Mouse (Mus musculus): Measurements from ENCODE around the gene Cacna2d1. TPM values are rescaled to one million over a fixed set of nuclear protein-coding genes. Genes with fewer than 3 reads are reported as not detected.

Cacna2d1 gene
- polyA plus RNA-seq, 1 experiment from 2014 or later, result 13.3 TPM

DNA sequence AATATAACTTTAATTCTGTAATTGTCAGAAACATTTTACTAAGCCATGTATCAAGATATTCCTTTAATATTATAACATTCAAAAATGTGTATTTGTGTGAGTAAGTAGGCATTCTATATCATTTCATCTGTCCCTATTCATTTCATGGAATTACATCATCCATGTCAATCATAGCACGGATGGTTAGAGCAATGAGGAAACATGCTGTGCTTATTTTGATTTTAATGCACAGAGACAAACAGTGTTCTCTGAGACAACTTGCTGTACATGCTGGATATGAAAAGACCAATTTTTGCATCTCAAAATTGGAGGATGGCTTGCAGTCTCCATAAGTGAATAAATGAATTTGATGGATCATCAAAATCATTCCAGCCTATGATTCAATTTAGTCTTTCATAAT, 232.4 kb downstream of the Cacna2d1 start:
- no peak overlapping the region for H3K9ac ChIP-seq (replicated peaks; ENCODE audit: low read length)
- no peaks in the 10 kb centered on the region for H3K4me1 ChIP-seq (ENCODE audit: insufficient read depth, low read length)
- H3K36me3 ChIP-seq (ENCODE audit: insufficient read depth, low read length), result no peaks in the 10 kb centered on the region; the same call in 1 of the 2 replicates
- WGBS, result 84% methylated on average over 1 of the region's 1 CpGs
- H3K4me3 ChIP-seq (ENCODE audit: low read length), result no peak overlapping the region
- no peaks in the 10 kb centered on the region for H3K9me3 ChIP-seq (ENCODE audit: low read length)
- no peak overlapping the region for H3K27ac ChIP-seq (ENCODE audit: low read length)
- ATAC-seq (ENCODE audit: low FRiP score, low TSS enrichment), result no peak
- H3K27me3 ChIP-seq (ENCODE audit: insufficient read depth, low read length), result no peaks in the 10 kb centered on the region
- no peak overlapping the region for H3K4me2 ChIP-seq (replicated peaks; ENCODE audit: low read depth, low read length)

DNA sequence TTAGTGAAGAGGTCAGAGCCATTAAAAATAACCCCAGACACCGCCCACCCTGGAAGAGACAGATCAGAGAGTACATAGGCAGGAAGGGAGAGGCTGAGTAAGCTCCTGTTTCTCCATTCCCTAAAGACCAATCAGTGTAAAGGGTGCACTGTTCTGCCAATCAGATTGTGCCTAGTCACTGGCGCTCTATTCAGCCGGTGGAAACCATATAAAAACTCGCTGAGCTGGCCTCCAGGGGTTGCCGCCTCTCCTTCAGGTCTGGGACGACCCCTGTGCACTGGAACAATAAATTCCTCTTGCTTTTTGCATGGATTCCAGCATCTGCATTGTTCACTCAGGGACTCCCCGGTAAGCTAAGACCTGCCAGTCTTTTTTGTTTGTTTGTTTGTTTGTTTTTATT, 246.6 kb downstream of the Cacna2d1 start:
- H3K4me1 ChIP-seq (ENCODE audit: insufficient read depth, low read length), result no peaks in the 10 kb centered on the region

DNA sequence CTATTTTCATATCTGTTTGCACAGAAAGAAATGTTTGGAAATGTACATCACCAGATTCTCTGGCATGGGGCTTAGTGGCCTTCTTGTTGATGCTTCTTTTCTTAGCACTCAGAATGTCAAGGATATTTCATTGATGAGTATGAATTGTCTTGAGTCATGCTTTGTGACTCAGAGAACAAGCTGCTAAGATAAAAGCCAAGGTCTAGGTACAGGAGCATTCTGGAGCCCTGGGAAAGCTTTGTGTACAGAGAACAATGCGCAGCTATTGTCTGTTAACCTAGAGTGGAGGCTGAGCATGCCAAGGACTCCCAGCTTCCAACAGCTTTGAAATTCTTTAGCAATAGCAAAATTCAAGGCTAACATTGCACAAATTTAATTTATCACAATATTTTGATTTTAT, 249.6 kb downstream of the Cacna2d1 start:
- ATAC-seq (ENCODE audit: low FRiP score, low TSS enrichment), result no peak
- Histone ChIP-seq H3K4me2 (replicated peaks; ENCODE audit: low read depth, low read length) (no peak overlapping the region), H3K4me3 (ENCODE audit: low read length) (no peak overlapping the region), H3K9ac (replicated peaks; ENCODE audit: low read length) (no peak overlapping the region), H3K9me3 (ENCODE audit: low read length) (0 out of 2 replicates have a peak, but pooled peaks cover 3% of the 10 kb centered on the region), H3K4me1 (ENCODE audit: insufficient read depth, low read length) (no peaks in the 10 kb centered on the region), H3K36me3 (ENCODE audit: insufficient read depth, low read length) (no peaks in the 10 kb centered on the region), H3K27me3 (ENCODE audit: insufficient read depth, low read length) (no peaks in the 10 kb centered on the region), H3K27ac (ENCODE audit: low read length) (no peak overlapping the region)
- 92% methylated on average over 1 of the region's 1 CpGs for WGBS

More for the DNA sequence above, 246.6 kb downstream of the Cacna2d1 start:
- ATAC-seq (ENCODE audit: low FRiP score, low TSS enrichment), result no peak
- Histone ChIP-seq H3K4me3 (ENCODE audit: low read length) (no peak overlapping the region), H3K4me2 (replicated peaks; ENCODE audit: low read depth, low read length) (no peak overlapping the region), H3K27me3 (ENCODE audit: insufficient read depth, low read length) (no peaks in the 10 kb centered on the region), H3K9me3 (ENCODE audit: low read length) (0 out of 2 replicates have a peak, but pooled peaks cover 3% of the 10 kb centered on the region), H3K9ac (replicated peaks; ENCODE audit: low read length) (no peak overlapping the region), H3K27ac (ENCODE audit: low read length) (no peak overlapping the region), H3K36me3 (ENCODE audit: insufficient read depth, low read length) (no peaks in the 10 kb centered on the region)
- 75% methylated on average over 7 of the region's 7 CpGs for WGBS

DNA sequence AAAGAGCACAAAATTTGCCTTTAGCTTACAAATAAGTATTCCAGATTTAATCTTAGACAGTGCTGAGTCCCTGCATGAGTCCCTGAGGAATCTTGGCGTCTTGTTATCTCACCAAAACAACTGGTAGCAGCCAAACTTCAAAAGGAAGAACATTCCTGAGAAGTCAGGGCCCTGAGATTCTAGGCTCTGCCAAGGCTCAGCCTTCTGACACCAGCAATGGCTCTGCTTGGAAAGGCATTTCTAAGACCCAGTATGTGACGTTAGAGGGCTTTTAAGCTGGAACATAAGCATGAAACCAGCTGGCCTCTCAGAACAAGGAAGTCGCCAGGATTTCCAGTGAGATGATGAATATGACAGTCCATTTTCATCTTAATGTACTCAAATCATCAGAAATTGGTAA, 253.4 kb downstream of the Cacna2d1 start:
- no peaks in the 10 kb centered on the region for H3K27me3 ChIP-seq (ENCODE audit: insufficient read depth, low read length)
- 47% methylated on average over 3 of the region's 3 CpGs for WGBS
- no peak overlapping the region for H3K4me3 ChIP-seq (ENCODE audit: low read length)

DNA sequence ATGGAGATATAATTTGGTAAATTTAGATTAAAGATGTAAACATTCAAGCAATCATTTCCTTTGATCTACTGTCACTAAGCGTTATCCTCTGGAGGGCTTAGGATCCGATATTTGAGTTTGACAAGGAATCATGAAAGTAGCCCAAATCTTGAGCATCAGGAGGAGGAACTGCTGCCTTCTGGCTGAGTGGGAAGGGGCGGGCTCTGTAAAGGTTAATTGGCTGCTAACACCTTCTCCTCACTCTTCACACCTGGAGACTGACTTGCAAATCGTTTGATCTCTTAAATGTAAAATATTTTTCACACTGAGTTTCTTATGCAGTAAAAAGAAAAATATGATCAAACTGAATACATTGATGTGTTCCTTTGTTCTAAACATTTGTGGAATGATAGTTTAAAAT, 255.4 kb downstream of the Cacna2d1 start:
- ATAC-seq (ENCODE audit: low FRiP score, low TSS enrichment), result no peak
- Histone ChIP-seq H3K36me3 (ENCODE audit: insufficient read depth, low read length) (no peaks in the 10 kb centered on the region), H3K4me1 (ENCODE audit: insufficient read depth, low read length) (no peaks in the 10 kb centered on the region), H3K9ac (replicated peaks; ENCODE audit: low read length) (no peak overlapping the region), H3K9me3 (ENCODE audit: low read length) (no peaks in the 10 kb centered on the region), H3K4me3 (ENCODE audit: low read length) (no peak overlapping the region), H3K27me3 (ENCODE audit: insufficient read depth, low read length) (no peaks in the 10 kb centered on the region), H3K4me2 (replicated peaks; ENCODE audit: low read depth, low read length) (no peak overlapping the region), H3K27ac (ENCODE audit: low read length) (no peak overlapping the region)
- WGBS, result 44% methylated on average over 4 of the region's 4 CpGs

More for the DNA sequence above, 253.4 kb downstream of the Cacna2d1 start:
- Histone ChIP-seq H3K27ac (ENCODE audit: low read length) (no peak overlapping the region), H3K4me2 (replicated peaks; ENCODE audit: low read depth, low read length) (no peak overlapping the region), H3K9me3 (ENCODE audit: low read length) (no peaks in the 10 kb centered on the region), H3K36me3 (ENCODE audit: insufficient read depth, low read length) (no peaks in the 10 kb centered on the region), H3K4me1 (ENCODE audit: insufficient read depth, low read length) (no peaks in the 10 kb centered on the region), H3K9ac (replicated peaks; ENCODE audit: low read length) (no peak overlapping the region)
- no peak for ATAC-seq (ENCODE audit: low FRiP score, low TSS enrichment)

- H3K9me3 ChIP-seq (ENCODE audit: low read length), result no peaks in the 10 kb centered on the region
- no peak for ATAC-seq (ENCODE audit: low FRiP score, low TSS enrichment)
- no peak overlapping the region for H3K4me2 ChIP-seq (replicated peaks; ENCODE audit: low read depth, low read length)
- WGBS, result 96% methylated on average over 3 of the region's 3 CpGs
- H3K4me3 ChIP-seq (ENCODE audit: low read length), result no peak overlapping the region
- H3K36me3 ChIP-seq (ENCODE audit: insufficient read depth, low read length), result 0 out of 2 replicates have a peak, but pooled peaks cover under 1% of the 10 kb centered on the region
- H3K4me1 ChIP-seq (ENCODE audit: insufficient read depth, low read length), result no peaks in the 10 kb centered on the region
- H3K9ac ChIP-seq (replicated peaks; ENCODE audit: low read length), result no peak overlapping the region
- H3K27me3 ChIP-seq (ENCODE audit: insufficient read depth, low read length), result no peaks in the 10 kb centered on the region
- H3K27ac ChIP-seq (ENCODE audit: low read length), result no peak overlapping the region
Measured at GRCm38 (mm10) chr5:16191165-16191564, 256.7 kb downstream of the Cacna2d1 start.

- Histone ChIP-seq H3K9ac (replicated peaks; ENCODE audit: low read length) (no peak overlapping the region), H3K27ac (ENCODE audit: low read length) (no peak overlapping the region), H3K9me3 (ENCODE audit: low read length) (no peaks in the 10 kb centered on the region), H3K27me3 (ENCODE audit: insufficient read depth, low read length) (no peaks in the 10 kb centered on the region), H3K4me3 (ENCODE audit: low read length) (no peak overlapping the region), H3K36me3 (ENCODE audit: insufficient read depth, low read length) (0 out of 2 replicates have a peak, but pooled peaks cover 3% of the 10 kb centered on the region), H3K4me1 (ENCODE audit: insufficient read depth, low read length) (no peaks in the 10 kb centered on the region; the same call in 1 of the 2 replicates), H3K4me2 (replicated peaks; ENCODE audit: low read depth, low read length) (no peak overlapping the region)
- ATAC-seq (ENCODE audit: low FRiP score, low TSS enrichment), result no peak; the same call in 1 of the 2 replicates
- 56% methylated on average over 2 of the region's 2 CpGs for WGBS
Measured at GRCm38 (mm10) chr5:16199816-16200215, 265.3 kb downstream of the Cacna2d1 start.

GRCm38 (mm10) chr5:16221960-16222359, 287.5 kb downstream of the Cacna2d1 start:
- no peaks in the 10 kb centered on the region for H3K36me3 ChIP-seq (ENCODE audit: insufficient read depth, low read length)
- H3K4me2 ChIP-seq (replicated peaks; ENCODE audit: low read depth, low read length), result no peak overlapping the region
- no peaks in the 10 kb centered on the region for H3K9me3 ChIP-seq (ENCODE audit: low read length)
- H3K4me1 ChIP-seq (ENCODE audit: insufficient read depth, low read length), result no peaks in the 10 kb centered on the region
- no peaks in the 10 kb centered on the region for H3K27me3 ChIP-seq (ENCODE audit: insufficient read depth, low read length)
- H3K9ac ChIP-seq (replicated peaks; ENCODE audit: low read length), result no peak overlapping the region
- H3K4me3 ChIP-seq (ENCODE audit: low read length), result no peak overlapping the region
- no peak for ATAC-seq (ENCODE audit: low FRiP score, low TSS enrichment)
- WGBS, result 87% methylated on average over 4 of the region's 4 CpGs
- no peak overlapping the region for H3K27ac ChIP-seq (ENCODE audit: low read length)

GRCm38 (mm10) chr5:16225359-16225758, 290.9 kb downstream of the Cacna2d1 start:
- H3K27me3 ChIP-seq (ENCODE audit: insufficient read depth, low read length), result no peaks in the 10 kb centered on the region
- H3K4me1 ChIP-seq (ENCODE audit: insufficient read depth, low read length), result no peaks in the 10 kb centered on the region
- no peak for ATAC-seq (ENCODE audit: low FRiP score, low TSS enrichment)
- H3K4me2 ChIP-seq (replicated peaks; ENCODE audit: low read depth, low read length), result no peak overlapping the region
- H3K36me3 ChIP-seq (ENCODE audit: insufficient read depth, low read length), result no peaks in the 10 kb centered on the region
- H3K9me3 ChIP-seq (ENCODE audit: low read length), result no peaks in the 10 kb centered on the region
- H3K27ac ChIP-seq (ENCODE audit: low read length), result no peak overlapping the region
- no peak overlapping the region for H3K4me3 ChIP-seq (ENCODE audit: low read length)
- WGBS, result 77% methylated on average over 2 of the region's 2 CpGs
- no peak overlapping the region for H3K9ac ChIP-seq (replicated peaks; ENCODE audit: low read length)

- WGBS, result 95% methylated on average over 3 of the region's 3 CpGs
- no peaks in the 10 kb centered on the region for H3K9me3 ChIP-seq (ENCODE audit: low read length)
- no peak overlapping the region for H3K4me3 ChIP-seq (ENCODE audit: low read length)
- no peaks in the 10 kb centered on the region for H3K27me3 ChIP-seq (ENCODE audit: insufficient read depth, low read length)
- H3K4me1 ChIP-seq (ENCODE audit: insufficient read depth, low read length), result no peaks in the 10 kb centered on the region
- no peak for ATAC-seq (ENCODE audit: low FRiP score, low TSS enrichment)
- no peak overlapping the region for H3K4me2 ChIP-seq (replicated peaks; ENCODE audit: low read depth, low read length)
- H3K9ac ChIP-seq (replicated peaks; ENCODE audit: low read length), result no peak overlapping the region
- H3K27ac ChIP-seq (ENCODE audit: low read length), result no peak overlapping the region
- no peaks in the 10 kb centered on the region for H3K36me3 ChIP-seq (ENCODE audit: insufficient read depth, low read length)
Measured at GRCm38 (mm10) chr5:16229384-16229783, 294.9 kb downstream of the Cacna2d1 start.
